In genomic region chr10:71169171-71169570, GRCm38 (mm10) we compare ENCODE assay signal across 34 mouse cellular contexts. TPM values are rescaled to one million over a fixed set of nuclear protein-coding genes. Genes with fewer than 3 reads are reported as not detected.
"Had no signal": no experiment of that assay in that cellular context is flagged by ENCODE, and none has a peak within 500 bp of the region (broad histone marks: within the 10 kb centered on the region; RNA-seq: fewer than 3 reads in every experiment).

No protein-coding gene starts in this region.

- H3K4me1 ChIP-seq: limb, embryonic 10.5 days; limb, embryonic 12.5 days; limb, embryonic 13.5 days; liver, embryonic 12.5 days; liver, embryonic 13.5 days; liver, embryonic 15.5 days; lung, embryonic 15.5 days; megakaryocyte, embryonic 14.5 days; midbrain, embryonic 10.5 days; midbrain, embryonic 12.5 days; midbrain, embryonic 13.5 days; midbrain, embryonic 15.5 days; neural tube, embryonic 12.5 days had no signal

- H3K4me2 ChIP-seq: limb, embryonic 12.5 days; limb, embryonic 13.5 days; limb, embryonic 15.5 days; liver, embryonic 11.5 days; liver, embryonic 12.5 days; liver, embryonic 13.5 days; liver, embryonic 15.5 days; lung, embryonic 14.5 days; lung, embryonic 15.5 days; midbrain, embryonic 11.5 days; midbrain, embryonic 12.5 days; midbrain, embryonic 13.5 days; midbrain, embryonic 15.5 days; neural tube, embryonic 12.5 days had no signal

- H3K27ac ChIP-seq: limb, embryonic 10.5 days; limb, embryonic 12.5 days; limb, embryonic 13.5 days; limb, embryonic 15.5 days; liver, embryonic 12.5 days; liver, embryonic 13.5 days; liver, embryonic 14.5 days; liver, embryonic 15.5 days; lung, embryonic 15.5 days; macrophage; midbrain, embryonic 10.5 days; midbrain, embryonic 12.5 days; midbrain, embryonic 13.5 days; midbrain, embryonic 15.5 days; neural tube, embryonic 12.5 days had no signal

- DNase-seq: left cerebral cortex, postnatal 4 days; liver; liver, embryonic 13.5 days; lung, adult 18-20 months; lung, adult 2 months; lung, embryonic 14.5 days; lung, postnatal 10 days; lung, postnatal 14 days; lung, postnatal 36 days; midbrain, embryonic 14.5 days had no signal

- H3K27me3 ChIP-seq: limb, embryonic 13.5 days; limb, embryonic 15.5 days; liver, embryonic 12.5 days; liver, embryonic 13.5 days; liver, embryonic 15.5 days; lung, embryonic 15.5 days; megakaryocyte, embryonic 14.5 days; midbrain, embryonic 12.5 days; midbrain, embryonic 13.5 days; midbrain, embryonic 15.5 days; neural tube, embryonic 12.5 days had no signal

- H3K4me3 ChIP-seq: limb, embryonic 10.5 days; limb, embryonic 12.5 days; limb, embryonic 13.5 days; limb, embryonic 15.5 days; liver, embryonic 12.5 days; liver, embryonic 13.5 days; liver, embryonic 15.5 days; lung, embryonic 15.5 days; megakaryocyte, embryonic 14.5 days; midbrain, embryonic 10.5 days; midbrain, embryonic 12.5 days; midbrain, embryonic 13.5 days; midbrain, embryonic 15.5 days; myocyte; neural tube, embryonic 12.5 days had no signal

- H3K9ac ChIP-seq: limb, embryonic 12.5 days; limb, embryonic 13.5 days; limb, embryonic 15.5 days; liver, embryonic 12.5 days; liver, embryonic 13.5 days; liver, embryonic 14.5 days; liver, embryonic 15.5 days; lung, embryonic 14.5 days; lung, embryonic 15.5 days; midbrain, embryonic 12.5 days; midbrain, embryonic 13.5 days; midbrain, embryonic 15.5 days; neural tube, embryonic 12.5 days had no signal

- H3K9me3 ChIP-seq: limb, embryonic 10.5 days; limb, embryonic 12.5 days; limb, embryonic 13.5 days; limb, embryonic 15.5 days; liver, embryonic 13.5 days; lung, embryonic 15.5 days; midbrain, embryonic 10.5 days; midbrain, embryonic 12.5 days; midbrain, embryonic 15.5 days; neural tube, embryonic 12.5 days had no signal

- H3K36me3 ChIP-seq: limb, embryonic 10.5 days; limb, embryonic 12.5 days; limb, embryonic 13.5 days; limb, embryonic 15.5 days; liver, embryonic 12.5 days; liver, embryonic 13.5 days; liver, embryonic 15.5 days; lung, embryonic 15.5 days; midbrain, embryonic 10.5 days; midbrain, embryonic 12.5 days; midbrain, embryonic 13.5 days; midbrain, embryonic 15.5 days; neural tube, embryonic 12.5 days had no signal

- ATAC-seq: liver, embryonic 12.5 days; lung, postnatal 0 days; midbrain, embryonic 13.5 days; midbrain, embryonic 15.5 days; midbrain, embryonic 16.5 days had no signal

RNA-seq across cellular contexts. Expression of gene Bicc1, which starts 9.7 kb away (rescaled TPM):
- total RNA-seq: megakaryocyte progenitor cell, adult 5-6 weeks; megakaryocyte, adult 5-6 weeks; megakaryocyte-erythroid progenitor cell, adult 5-6 weeks; monocyte, adult 5-6 weeks had no signal
- polyA plus RNA-seq: macrophage had no signal
